Mouse (Mus musculus): Measurements from ENCODE around the gene Jam3. TPM values are rescaled to one million over a fixed set of nuclear protein-coding genes. Genes with fewer than 3 reads are reported as not detected.

Gene Jam3
- polyA plus RNA-seq, 1 experiment from 2014 or later, result 78.3 TPM

DNA sequence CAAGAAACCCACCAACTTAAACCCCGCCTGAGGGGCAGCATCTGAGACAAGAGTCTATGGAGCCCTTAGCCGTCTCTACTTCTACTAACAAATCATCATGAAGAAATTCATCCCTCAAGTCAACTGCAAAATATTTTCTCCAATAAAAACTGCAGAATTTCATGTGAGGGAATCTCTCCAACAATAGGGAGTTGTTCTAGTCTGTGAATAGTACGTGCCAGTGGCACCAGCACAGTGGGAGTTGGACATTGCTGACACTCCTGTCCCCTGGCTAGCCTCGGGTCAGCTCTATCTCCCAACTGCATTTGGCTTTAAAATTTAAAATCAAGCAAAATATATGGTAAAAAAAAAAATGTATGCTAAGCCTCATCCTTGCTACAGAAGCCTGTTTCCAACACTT is 1.4 kb downstream of the Jam3 start:
- H3K4me3 ChIP-seq (ENCODE audit: low read length), result peak overlapping the region; percentile 68; the same call in 1 of the 2 replicates
- H3K9me3 ChIP-seq (ENCODE audit: control insufficient read depth, low read length), result no peaks in the 10 kb centered on the region
- 0 out of 2 replicates have a peak, but pooled peaks cover 3% of the 10 kb centered on the region for H3K27me3 ChIP-seq (ENCODE audit: control insufficient read depth, insufficient read depth, low read length)
- H3K27ac ChIP-seq (ENCODE audit: low read depth, low read length), result no peak overlapping the region
- H3K4me1 ChIP-seq (ENCODE audit: control insufficient read depth, insufficient read depth, low read length), result peaks cover 14% of the 10 kb centered on the region
- H3K9ac ChIP-seq (ENCODE audit: low read depth, low read length), result no peak overlapping the region
- ATAC-seq (ENCODE audit: low FRiP score, low TSS enrichment), result no peak
- H3K36me3 ChIP-seq (ENCODE audit: control insufficient read depth, insufficient read depth, low read length), result no peaks in the 10 kb centered on the region
- peak overlapping the region; percentile 72; the same call in 1 of the 2 replicates for H3K4me2 ChIP-seq (replicated peaks; ENCODE audit: low read depth, low read length)
- WGBS, result 83% methylated on average over 4 of the region's 4 CpGs

DNA sequence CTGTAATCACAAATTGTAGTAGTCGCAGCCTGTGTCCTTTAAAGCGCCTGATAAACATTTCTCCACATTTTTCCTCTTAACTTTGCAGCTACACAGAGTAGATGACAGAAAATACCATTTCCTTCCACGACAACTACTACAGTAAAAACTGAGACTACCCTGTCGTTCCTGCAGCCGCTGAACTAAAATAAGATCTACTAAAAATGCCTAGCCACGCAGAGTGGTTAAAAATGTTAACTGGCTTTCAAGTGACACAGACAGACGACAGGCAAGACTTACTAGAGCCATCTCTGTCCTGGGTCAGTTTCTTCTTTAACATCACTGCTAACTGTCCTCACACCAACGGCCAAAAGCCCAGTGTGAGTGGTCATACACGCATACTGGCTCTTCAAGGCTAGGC is 5.4 kb downstream of the Jam3 start:
- H3K27ac ChIP-seq (ENCODE audit: low read depth, low read length), result no peak overlapping the region

DNA sequence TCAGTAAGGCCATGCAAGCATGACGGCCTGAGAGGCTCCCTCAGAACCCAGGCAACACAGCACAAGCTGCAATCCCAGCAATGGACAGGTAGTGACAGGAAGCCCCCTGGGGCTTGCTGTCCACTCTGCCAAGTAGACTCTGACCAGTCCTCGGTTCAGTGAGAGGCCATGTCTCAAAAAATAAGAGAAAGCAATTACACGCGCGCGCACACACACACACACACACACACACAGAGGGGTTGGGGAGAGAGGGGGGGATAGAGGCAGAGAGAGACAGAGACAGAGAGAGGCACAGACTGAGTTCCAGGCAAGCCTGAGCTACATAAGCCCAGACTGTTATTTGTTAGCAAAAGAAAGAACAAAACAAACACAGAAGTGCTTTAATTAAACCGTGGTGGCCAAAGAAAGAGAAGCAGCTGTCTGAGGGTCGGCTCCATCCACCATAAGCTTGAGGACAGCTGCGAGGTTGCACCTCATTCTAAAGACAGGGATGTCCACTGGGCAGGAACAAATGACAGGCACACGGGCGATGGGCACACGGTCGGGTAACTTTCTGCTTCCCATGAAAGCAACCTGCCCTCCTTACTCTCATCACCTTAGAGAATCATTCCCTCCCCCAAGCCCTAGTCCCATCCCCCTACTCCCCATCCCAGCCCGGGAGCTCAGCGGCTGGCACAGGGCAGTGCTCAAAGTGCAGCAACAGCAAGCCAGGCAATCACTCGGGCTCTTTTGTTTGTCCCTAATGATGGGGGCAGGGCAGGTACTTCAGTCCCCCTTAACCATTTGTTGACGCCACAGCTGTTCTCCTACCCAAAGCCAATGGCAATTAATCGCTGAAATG is 6.4 kb downstream of the Jam3 start:
- no peak overlapping the region for H3K9ac ChIP-seq (ENCODE audit: low read depth, low read length)
- no peak overlapping the region for H3K4me3 ChIP-seq (ENCODE audit: low read length)
- WGBS, result 25% methylated on average over 18 of the region's 18 CpGs
- H3K27me3 ChIP-seq (ENCODE audit: control insufficient read depth, insufficient read depth, low read length), result no peaks in the 10 kb centered on the region
- H3K4me2 ChIP-seq (replicated peaks; ENCODE audit: low read depth, low read length), result peak overlapping the region; percentile 8; the same call in 1 of the 2 replicates
- peak; percentile 74 for ATAC-seq (ENCODE audit: low FRiP score, low TSS enrichment)
- no peaks in the 10 kb centered on the region; the same call in 1 of the 2 replicates for H3K36me3 ChIP-seq (ENCODE audit: control insufficient read depth, insufficient read depth, low read length)
- H3K27ac ChIP-seq (ENCODE audit: low read depth, low read length), result no peak overlapping the region
- H3K4me1 ChIP-seq (ENCODE audit: control insufficient read depth, insufficient read depth, low read length), result peaks cover 14% of the 10 kb centered on the region
- H3K9me3 ChIP-seq (ENCODE audit: control insufficient read depth, low read length), result no peaks in the 10 kb centered on the region

More for the DNA sequence above, 5.4 kb downstream of the Jam3 start:
- ATAC-seq (ENCODE audit: low FRiP score, low TSS enrichment), result no peak
- Histone ChIP-seq H3K4me1 (ENCODE audit: control insufficient read depth, insufficient read depth, low read length) (peaks cover 21% of the 10 kb centered on the region), H3K9me3 (ENCODE audit: control insufficient read depth, low read length) (no peaks in the 10 kb centered on the region), H3K4me3 (ENCODE audit: low read length) (no peak overlapping the region), H3K9ac (ENCODE audit: low read depth, low read length) (no peak overlapping the region), H3K36me3 (ENCODE audit: control insufficient read depth, insufficient read depth, low read length) (no peaks in the 10 kb centered on the region; the same call in 1 of the 2 replicates), H3K4me2 (replicated peaks; ENCODE audit: low read depth, low read length) (no peak overlapping the region), H3K27me3 (ENCODE audit: control insufficient read depth, insufficient read depth, low read length) (no peaks in the 10 kb centered on the region)
- 52% methylated on average over 9 of the region's 9 CpGs for WGBS

DNA sequence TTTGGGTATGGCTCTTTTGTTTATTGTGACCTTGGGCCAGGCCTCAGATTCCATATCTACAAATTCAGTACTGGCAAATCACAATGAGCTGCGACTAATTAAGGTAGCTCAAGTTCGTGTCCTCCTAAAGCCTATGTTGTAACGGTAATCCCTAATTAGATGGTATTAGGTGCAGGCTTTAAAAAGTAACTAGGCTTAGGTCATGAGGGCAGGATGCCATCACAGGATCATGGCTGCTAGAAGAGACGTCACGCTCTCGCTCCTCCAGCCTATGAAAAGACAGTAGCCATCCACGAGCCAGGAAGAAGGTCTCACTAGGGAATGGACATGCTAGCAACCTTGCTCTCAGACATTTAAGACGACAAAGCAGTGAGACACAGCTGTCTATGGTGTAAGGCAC is 7.3 kb downstream of the Jam3 start:
- no peaks in the 10 kb centered on the region for H3K9me3 ChIP-seq (ENCODE audit: control insufficient read depth, low read length)
- 85% methylated on average over 8 of the region's 8 CpGs for WGBS
- no peak overlapping the region for H3K4me3 ChIP-seq (ENCODE audit: low read length)
- no peak overlapping the region for H3K27ac ChIP-seq (ENCODE audit: low read depth, low read length)
- no peaks in the 10 kb centered on the region; the same call in 1 of the 2 replicates for H3K36me3 ChIP-seq (ENCODE audit: control insufficient read depth, insufficient read depth, low read length)
- no peak overlapping the region for H3K9ac ChIP-seq (ENCODE audit: low read depth, low read length)
- H3K27me3 ChIP-seq (ENCODE audit: control insufficient read depth, insufficient read depth, low read length), result no peaks in the 10 kb centered on the region
- no peak overlapping the region for H3K4me2 ChIP-seq (replicated peaks; ENCODE audit: low read depth, low read length)
- H3K4me1 ChIP-seq (ENCODE audit: control insufficient read depth, insufficient read depth, low read length), result peaks cover 12% of the 10 kb centered on the region
- ATAC-seq (ENCODE audit: low FRiP score, low TSS enrichment), result no peak

DNA sequence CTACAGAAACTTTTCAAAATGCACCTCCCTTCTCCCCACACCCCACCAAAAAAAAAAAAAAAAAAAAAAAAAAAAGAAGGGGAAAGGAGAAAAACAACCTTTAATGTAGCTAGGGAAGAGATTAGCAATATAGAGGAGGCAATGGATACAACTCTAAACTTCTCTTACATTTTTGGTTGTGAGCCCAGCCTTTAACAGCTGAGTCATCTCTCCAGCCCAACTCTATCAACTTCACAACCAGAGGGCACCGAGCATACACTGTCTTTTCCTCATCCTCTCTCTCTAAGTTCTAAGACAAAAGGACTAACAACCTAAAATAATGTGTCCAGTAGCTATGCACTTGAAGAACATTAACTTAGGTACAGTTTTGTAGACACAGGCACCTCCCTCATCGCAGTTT is 8.4 kb downstream of the Jam3 start:
- peaks cover 12% of the 10 kb centered on the region for H3K4me1 ChIP-seq (ENCODE audit: control insufficient read depth, insufficient read depth, low read length)
- no peak for ATAC-seq (ENCODE audit: low FRiP score, low TSS enrichment)
- H3K36me3 ChIP-seq (ENCODE audit: control insufficient read depth, insufficient read depth, low read length), result no peaks in the 10 kb centered on the region; the same call in 1 of the 2 replicates
- no peaks in the 10 kb centered on the region for H3K9me3 ChIP-seq (ENCODE audit: control insufficient read depth, low read length)
- H3K27me3 ChIP-seq (ENCODE audit: control insufficient read depth, insufficient read depth, low read length), result no peaks in the 10 kb centered on the region
- no peak overlapping the region for H3K27ac ChIP-seq (ENCODE audit: low read depth, low read length)
- no peak overlapping the region for H3K4me2 ChIP-seq (replicated peaks; ENCODE audit: low read depth, low read length)
- H3K9ac ChIP-seq (ENCODE audit: low read depth, low read length), result no peak overlapping the region
- 86% methylated on average over 2 of the region's 2 CpGs for WGBS
- no peak overlapping the region for H3K4me3 ChIP-seq (ENCODE audit: low read length)

DNA sequence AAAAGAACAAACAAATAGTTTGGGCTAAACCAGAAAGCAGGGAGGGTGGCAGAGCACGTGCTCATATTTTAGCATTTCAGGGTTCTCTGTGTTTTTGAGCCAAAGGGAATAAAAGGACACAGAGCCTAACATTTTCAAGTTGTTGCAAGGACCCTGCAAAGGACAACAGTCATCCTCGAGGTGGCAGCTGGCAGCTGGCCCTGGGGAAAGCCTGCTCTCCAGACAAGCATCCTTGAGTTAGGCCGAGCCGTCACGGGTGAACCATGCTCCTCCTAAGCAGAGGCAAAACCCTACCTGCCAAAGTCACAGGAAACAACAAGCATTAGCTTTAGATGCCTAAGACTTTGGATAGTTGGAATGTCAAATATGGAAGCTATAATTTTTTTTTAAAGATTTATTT is 10.2 kb downstream of the Jam3 start:
- no peak for ATAC-seq (ENCODE audit: low FRiP score, low TSS enrichment)
- no peak overlapping the region for H3K27ac ChIP-seq (ENCODE audit: low read depth, low read length)
- H3K4me1 ChIP-seq (ENCODE audit: control insufficient read depth, insufficient read depth, low read length), result peaks cover 12% of the 10 kb centered on the region
- H3K4me3 ChIP-seq (ENCODE audit: low read length), result no peak overlapping the region
- peaks cover 4% of the 10 kb centered on the region; the same call in 1 of the 2 replicates for H3K36me3 ChIP-seq (ENCODE audit: control insufficient read depth, insufficient read depth, low read length)
- no peaks in the 10 kb centered on the region for H3K27me3 ChIP-seq (ENCODE audit: control insufficient read depth, insufficient read depth, low read length)
- H3K9ac ChIP-seq (ENCODE audit: low read depth, low read length), result no peak overlapping the region
- 89% methylated on average over 5 of the region's 5 CpGs for WGBS
- no peaks in the 10 kb centered on the region for H3K9me3 ChIP-seq (ENCODE audit: control insufficient read depth, low read length)
- no peak overlapping the region for H3K4me2 ChIP-seq (replicated peaks; ENCODE audit: low read depth, low read length)

DNA sequence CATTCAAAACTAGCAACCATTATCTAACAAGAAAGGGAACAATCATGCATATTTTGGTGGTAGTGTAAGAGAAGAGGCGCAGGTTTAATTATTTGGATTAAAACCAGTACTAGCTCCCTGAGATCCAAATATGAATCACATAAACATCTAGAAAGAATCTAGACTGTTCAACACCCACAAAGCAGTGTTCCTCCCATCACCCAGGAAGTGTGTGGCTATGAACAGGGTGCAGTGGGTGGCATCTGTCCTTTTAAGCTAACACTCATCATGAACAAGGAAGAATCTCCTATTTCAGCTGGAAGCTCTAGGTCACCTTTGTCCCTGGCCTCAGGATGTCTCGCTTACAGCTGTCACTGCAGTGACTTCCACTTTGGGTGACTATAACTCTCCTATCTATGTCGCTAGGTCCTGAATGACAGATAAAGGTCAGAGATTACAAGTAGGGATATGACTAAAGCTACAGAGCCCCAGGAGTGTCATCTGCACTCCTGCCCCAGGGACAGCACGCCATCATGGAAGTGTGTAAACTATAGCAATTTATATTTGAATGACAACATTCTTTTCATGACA is 10.9 kb downstream of the Jam3 start:
- WGBS, result 71% methylated on average over 4 of the region's 4 CpGs
- no peak overlapping the region for H3K4me3 ChIP-seq (ENCODE audit: low read length)
- no peak overlapping the region for H3K4me2 ChIP-seq (replicated peaks; ENCODE audit: low read depth, low read length)
- H3K9ac ChIP-seq (ENCODE audit: low read depth, low read length), result no peak overlapping the region
- H3K9me3 ChIP-seq (ENCODE audit: control insufficient read depth, low read length), result no peaks in the 10 kb centered on the region
- ATAC-seq (ENCODE audit: low FRiP score, low TSS enrichment), result no peak
- peaks cover 11% of the 10 kb centered on the region for H3K4me1 ChIP-seq (ENCODE audit: control insufficient read depth, insufficient read depth, low read length)
- peaks cover 4% of the 10 kb centered on the region; the same call in 1 of the 2 replicates for H3K36me3 ChIP-seq (ENCODE audit: control insufficient read depth, insufficient read depth, low read length)
- H3K27ac ChIP-seq (ENCODE audit: low read depth, low read length), result no peak overlapping the region
- H3K27me3 ChIP-seq (ENCODE audit: control insufficient read depth, insufficient read depth, low read length), result no peaks in the 10 kb centered on the region

DNA sequence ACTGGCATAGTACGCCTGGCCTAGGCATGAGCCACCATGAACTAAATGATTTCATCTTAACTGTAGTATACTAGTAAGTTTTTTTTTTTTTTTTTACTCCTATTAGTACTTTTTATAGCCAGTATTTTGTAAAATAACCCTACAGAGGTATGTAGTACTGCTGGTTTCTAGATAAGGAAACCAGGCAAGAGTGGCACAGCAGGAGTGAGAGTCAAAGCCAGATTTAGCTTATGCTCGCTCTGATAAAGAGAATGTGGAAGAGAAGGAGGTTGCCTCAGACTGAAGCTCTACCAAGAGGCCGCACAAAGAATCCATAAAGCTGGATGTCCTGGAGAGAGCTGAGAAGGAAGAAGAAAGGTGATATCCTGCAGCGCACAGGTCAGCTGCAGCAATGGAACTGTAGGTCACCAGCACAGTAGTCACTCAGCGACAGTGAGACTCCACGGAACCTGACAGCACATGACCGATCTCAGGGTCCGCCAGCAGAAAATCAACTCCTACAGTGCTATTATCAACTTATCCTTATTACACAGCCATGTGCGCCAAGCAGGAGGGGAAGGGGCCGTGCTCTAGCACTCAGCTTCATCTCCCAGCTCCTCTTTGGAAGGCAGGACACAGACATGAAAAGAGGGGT is 14.7 kb downstream of the Jam3 start:
- Histone ChIP-seq H3K36me3 (ENCODE audit: control insufficient read depth, insufficient read depth, low read length) (peaks cover 4% of the 10 kb centered on the region; the same call in 1 of the 2 replicates), H3K9ac (ENCODE audit: low read depth, low read length) (no peak overlapping the region), H3K4me1 (ENCODE audit: control insufficient read depth, insufficient read depth, low read length) (no peaks in the 10 kb centered on the region), H3K9me3 (ENCODE audit: control insufficient read depth, low read length) (no peaks in the 10 kb centered on the region), H3K4me2 (replicated peaks; ENCODE audit: low read depth, low read length) (no peak overlapping the region), H3K27ac (ENCODE audit: low read depth, low read length) (no peak overlapping the region), H3K27me3 (ENCODE audit: control insufficient read depth, insufficient read depth, low read length) (no peaks in the 10 kb centered on the region), H3K4me3 (ENCODE audit: low read length) (no peak overlapping the region)
- 91% methylated on average over 10 of the region's 10 CpGs for WGBS
- ATAC-seq (ENCODE audit: low FRiP score, low TSS enrichment), result no peak
